Mouse (Mus musculus): Measurements from ENCODE around the gene Lats2. TPM values are rescaled to one million over a fixed set of nuclear protein-coding genes. Genes with fewer than 3 reads are reported as not detected.

Lats2 gene
- polyA plus RNA-seq, 1 experiment from 2014 or later: 19.4 TPM

- WGBS: 76% methylated on average over 8 of the region's 8 CpGs
- H3K4me1 ChIP-seq (ENCODE audit: control insufficient read depth, insufficient read depth, low read length): peaks cover 29% of the 10 kb centered on the region
- ATAC-seq (replicated peaks; ENCODE audit: extremely low read depth, insufficient read depth, low FRiP score): no peak
Observed at GRCm38 (mm10) chr14:57726172-57726571, 32.0 kb downstream of the Lats2 start.

DNA sequence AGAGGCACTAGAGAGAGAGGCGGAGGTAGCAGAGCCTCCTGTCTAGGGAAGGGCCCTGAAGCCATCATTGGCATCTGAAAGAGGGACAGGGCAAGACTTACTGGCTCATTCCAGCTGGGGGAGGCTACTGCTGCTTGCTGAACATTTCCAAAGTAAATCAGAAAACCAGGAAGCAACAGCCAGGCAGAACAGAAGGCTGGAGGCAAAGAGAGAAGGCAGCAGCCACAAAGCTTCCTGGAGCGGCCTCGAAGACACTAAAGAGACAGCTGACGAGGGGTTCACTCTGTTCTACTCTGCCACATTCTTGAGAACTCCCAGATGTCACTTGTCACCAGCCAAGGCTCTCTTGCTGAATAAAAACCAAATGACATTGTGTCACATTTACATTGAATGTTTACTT is 33.7 kb downstream of the Lats2 start:
- 0 out of 2 replicates have a peak overlapping the region, but pooled peaks have one; percentile 29 for H3K9ac ChIP-seq (ENCODE audit: low read length)
- H3K27me3 ChIP-seq (ENCODE audit: control insufficient read depth, insufficient read depth, low read length): no peaks in the 10 kb centered on the region
- peaks cover 11% of the 10 kb centered on the region for H3K36me3 ChIP-seq (ENCODE audit: control insufficient read depth, insufficient read depth)
- peaks cover 9% of the 10 kb centered on the region for H3K9me3 ChIP-seq (replicated peaks; ENCODE audit: control insufficient read depth, low read length)
- no peak for ATAC-seq (replicated peaks; ENCODE audit: extremely low read depth, insufficient read depth, low FRiP score)
- H3K4me1 ChIP-seq (ENCODE audit: control insufficient read depth, insufficient read depth, low read length): peaks cover 12% of the 10 kb centered on the region
- H3K4me3 ChIP-seq (ENCODE audit: low read length): no peak overlapping the region
- no peak overlapping the region for H3K4me2 ChIP-seq (ENCODE audit: low read depth, low read length)
- 50% methylated on average over 4 of the region's 4 CpGs for WGBS
- peak overlapping the region; percentile 51 for H3K27ac ChIP-seq (ENCODE audit: low read length)

More at GRCm38 (mm10) chr14:57726172-57726571, 32.0 kb downstream of the Lats2 start:
- no peak overlapping the region for H3K4me3 ChIP-seq (ENCODE audit: low read length)
- no peak overlapping the region for H3K4me2 ChIP-seq (ENCODE audit: low read depth, low read length)
- no peaks in the 10 kb centered on the region for H3K27me3 ChIP-seq (ENCODE audit: control insufficient read depth, insufficient read depth, low read length)
- peaks cover 11% of the 10 kb centered on the region for H3K36me3 ChIP-seq (ENCODE audit: control insufficient read depth, insufficient read depth)
- H3K9ac ChIP-seq (ENCODE audit: low read length): no peak overlapping the region
- H3K27ac ChIP-seq (ENCODE audit: low read length): no peak overlapping the region
- H3K9me3 ChIP-seq (replicated peaks; ENCODE audit: control insufficient read depth, low read length): peaks cover 9% of the 10 kb centered on the region

- 74% methylated on average over 4 of the region's 4 CpGs for WGBS
- Histone ChIP-seq H3K4me2 (ENCODE audit: low read depth, low read length) (no peak overlapping the region), H3K36me3 (ENCODE audit: control insufficient read depth, insufficient read depth) (peaks cover 15% of the 10 kb centered on the region), H3K27me3 (ENCODE audit: control insufficient read depth, insufficient read depth, low read length) (no peaks in the 10 kb centered on the region), H3K4me3 (ENCODE audit: low read length) (no peak overlapping the region), H3K9me3 (replicated peaks; ENCODE audit: control insufficient read depth, low read length) (no peaks in the 10 kb centered on the region), H3K4me1 (ENCODE audit: control insufficient read depth, insufficient read depth, low read length) (peaks cover 6% of the 10 kb centered on the region; the same call in 1 of the 2 replicates), H3K27ac (ENCODE audit: low read length) (no peak overlapping the region), H3K9ac (ENCODE audit: low read length) (no peak overlapping the region)
- ATAC-seq (replicated peaks; ENCODE audit: extremely low read depth, insufficient read depth, low FRiP score): no peak
Observed at GRCm38 (mm10) chr14:57718245-57718644, 39.9 kb downstream of the Lats2 start.

- H3K9ac ChIP-seq (ENCODE audit: low read length): no peak overlapping the region
- 90% methylated on average over 4 of the region's 4 CpGs for WGBS
Observed at GRCm38 (mm10) chr14:57716601-57717245, 41.5 kb downstream of the Lats2 start.

DNA sequence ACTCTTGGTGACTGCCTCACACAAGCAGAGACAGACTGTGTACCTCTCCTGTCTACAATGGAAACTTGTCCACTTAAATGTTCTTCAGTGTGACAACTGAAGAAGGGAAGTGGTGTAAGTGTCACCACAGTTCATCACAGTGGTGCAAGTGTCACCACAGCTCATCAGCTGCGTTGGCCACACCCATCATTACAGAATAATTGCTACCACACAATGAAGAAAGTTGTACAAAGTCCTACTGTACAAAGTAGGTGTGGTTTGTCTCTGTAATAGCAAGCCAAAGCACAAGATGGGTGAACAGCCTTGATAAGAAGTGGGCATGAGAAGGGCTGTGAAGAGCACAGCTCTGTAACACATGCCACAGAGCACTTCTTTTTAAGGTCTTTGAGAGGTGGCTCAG is 45.3 kb downstream of the Lats2 start:
- Histone ChIP-seq H3K4me3 (ENCODE audit: low read length) (no peak overlapping the region), H3K9ac (ENCODE audit: low read length) (no peak overlapping the region), H3K4me2 (ENCODE audit: low read depth, low read length) (no peak overlapping the region), H3K9me3 (replicated peaks; ENCODE audit: control insufficient read depth, low read length) (no peaks in the 10 kb centered on the region), H3K27me3 (ENCODE audit: control insufficient read depth, insufficient read depth, low read length) (no peaks in the 10 kb centered on the region), H3K27ac (ENCODE audit: low read length) (no peak overlapping the region), H3K4me1 (ENCODE audit: control insufficient read depth, insufficient read depth, low read length) (peaks cover 21% of the 10 kb centered on the region), H3K36me3 (ENCODE audit: control insufficient read depth, insufficient read depth) (0 out of 2 replicates have a peak, but pooled peaks cover 8% of the 10 kb centered on the region)
- ATAC-seq (replicated peaks; ENCODE audit: extremely low read depth, insufficient read depth, low FRiP score): no peak
- 84% methylated on average over 1 of the region's 1 CpGs for WGBS

More at GRCm38 (mm10) chr14:57716601-57717245, 41.5 kb downstream of the Lats2 start:
- no peak overlapping the region for H3K4me2 ChIP-seq (ENCODE audit: low read depth, low read length)
- no peaks in the 10 kb centered on the region for H3K27me3 ChIP-seq (ENCODE audit: control insufficient read depth, insufficient read depth, low read length)
- H3K9me3 ChIP-seq (replicated peaks; ENCODE audit: control insufficient read depth, low read length): no peaks in the 10 kb centered on the region
- H3K4me1 ChIP-seq (ENCODE audit: control insufficient read depth, insufficient read depth, low read length): peaks cover 6% of the 10 kb centered on the region; the same call in 1 of the 2 replicates
- H3K4me3 ChIP-seq (ENCODE audit: low read length): no peak overlapping the region
- ATAC-seq (replicated peaks; ENCODE audit: extremely low read depth, insufficient read depth, low FRiP score): no peak
- 0 out of 2 replicates have a peak, but pooled peaks cover 11% of the 10 kb centered on the region for H3K36me3 ChIP-seq (ENCODE audit: control insufficient read depth, insufficient read depth)
- H3K27ac ChIP-seq (ENCODE audit: low read length): no peak overlapping the region

DNA sequence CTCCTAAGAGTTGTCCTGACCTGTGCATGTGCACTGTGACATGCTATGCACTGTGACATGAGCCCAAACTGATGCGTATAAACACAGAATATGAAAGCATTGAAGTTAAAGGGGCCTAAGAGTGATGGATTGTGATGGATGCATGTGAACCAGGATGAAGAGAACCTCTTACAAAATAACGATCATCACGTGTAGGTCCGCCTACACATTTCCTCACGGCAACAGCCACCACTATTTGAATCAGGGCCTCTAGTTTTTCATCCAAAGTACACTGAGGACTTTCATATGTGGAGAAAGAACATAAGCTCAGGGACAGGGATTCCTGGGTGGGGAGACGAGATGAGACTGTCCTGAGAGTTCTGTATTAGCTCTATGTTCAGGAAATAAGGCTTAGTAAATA is 47.1 kb downstream of the Lats2 start:
- ATAC-seq (replicated peaks; ENCODE audit: extremely low read depth, insufficient read depth, low FRiP score): no peak
- H3K27me3 ChIP-seq (ENCODE audit: control insufficient read depth, insufficient read depth, low read length): no peaks in the 10 kb centered on the region
- H3K4me2 ChIP-seq (ENCODE audit: low read depth, low read length): no peak overlapping the region
- H3K36me3 ChIP-seq (ENCODE audit: control insufficient read depth, insufficient read depth): no peaks in the 10 kb centered on the region
- H3K27ac ChIP-seq (ENCODE audit: low read length): no peak overlapping the region
- H3K9me3 ChIP-seq (replicated peaks; ENCODE audit: control insufficient read depth, low read length): no peaks in the 10 kb centered on the region
- WGBS: 77% methylated on average over 6 of the region's 6 CpGs
- H3K9ac ChIP-seq (ENCODE audit: low read length): no peak overlapping the region
- peaks cover 28% of the 10 kb centered on the region for H3K4me1 ChIP-seq (ENCODE audit: control insufficient read depth, insufficient read depth, low read length)
- H3K4me3 ChIP-seq (ENCODE audit: low read length): no peak overlapping the region

GRCm38 (mm10) chr14:57709171-57709570 is 49.0 kb downstream of the Lats2 start:
- Histone ChIP-seq H3K36me3 (ENCODE audit: control insufficient read depth, insufficient read depth) (no peaks in the 10 kb centered on the region), H3K9me3 (replicated peaks; ENCODE audit: control insufficient read depth, low read length) (no peaks in the 10 kb centered on the region), H3K4me1 (ENCODE audit: control insufficient read depth, insufficient read depth, low read length) (peaks cover 28% of the 10 kb centered on the region), H3K4me3 (ENCODE audit: low read length) (no peak overlapping the region), H3K27ac (ENCODE audit: low read length) (peak overlapping the region; percentile 79), H3K4me2 (ENCODE audit: low read depth, low read length) (peak overlapping the region; percentile 43), H3K27me3 (ENCODE audit: control insufficient read depth, insufficient read depth, low read length) (no peaks in the 10 kb centered on the region), H3K9ac (ENCODE audit: low read length) (peak overlapping the region; percentile 44; the same call in 1 of the 2 replicates)
- WGBS: 37% methylated on average over 10 of the region's 10 CpGs
- ATAC-seq (replicated peaks; ENCODE audit: extremely low read depth, insufficient read depth, low FRiP score): peak; percentile 70

- H3K4me2 ChIP-seq (ENCODE audit: low read depth, low read length): peak overlapping the region; percentile 43
- H3K4me1 ChIP-seq (ENCODE audit: control insufficient read depth, insufficient read depth, low read length): peaks cover 28% of the 10 kb centered on the region
- H3K27ac ChIP-seq (ENCODE audit: low read length): peak overlapping the region; percentile 79
- H3K36me3 ChIP-seq (ENCODE audit: control insufficient read depth, insufficient read depth): no peaks in the 10 kb centered on the region
- WGBS: 52% methylated on average over 7 of the region's 7 CpGs
- no peak overlapping the region; the same call in 1 of the 2 replicates for H3K9ac ChIP-seq (ENCODE audit: low read length)
- H3K4me3 ChIP-seq (ENCODE audit: low read length): no peak overlapping the region
- ATAC-seq (replicated peaks; ENCODE audit: extremely low read depth, insufficient read depth, low FRiP score): no peak
- H3K27me3 ChIP-seq (ENCODE audit: control insufficient read depth, insufficient read depth, low read length): no peaks in the 10 kb centered on the region
- no peaks in the 10 kb centered on the region for H3K9me3 ChIP-seq (replicated peaks; ENCODE audit: control insufficient read depth, low read length)
Observed at GRCm38 (mm10) chr14:57708580-57708979, 49.6 kb downstream of the Lats2 start.

GRCm38 (mm10) chr14:57707100-57707893 is 50.9 kb downstream of the Lats2 start:
- Histone ChIP-seq H3K36me3 (ENCODE audit: control insufficient read depth, insufficient read depth) (no peaks in the 10 kb centered on the region), H3K4me1 (ENCODE audit: control insufficient read depth, insufficient read depth, low read length) (peaks cover 28% of the 10 kb centered on the region), H3K4me3 (ENCODE audit: low read length) (no peak overlapping the region), H3K4me2 (ENCODE audit: low read depth, low read length) (peak overlapping the region; percentile 7; the same call in 1 of the 2 replicates), H3K9ac (ENCODE audit: low read length) (peak overlapping the region; percentile 26; the same call in 1 of the 2 replicates), H3K9me3 (replicated peaks; ENCODE audit: control insufficient read depth, low read length) (no peaks in the 10 kb centered on the region), H3K27me3 (ENCODE audit: control insufficient read depth, insufficient read depth, low read length) (no peaks in the 10 kb centered on the region), H3K27ac (ENCODE audit: low read length) (peak overlapping the region; percentile 76)
- 56% methylated on average over 18 of the region's 18 CpGs for WGBS
- ATAC-seq (replicated peaks; ENCODE audit: extremely low read depth, insufficient read depth, low FRiP score): no peak
